Mouse (Mus musculus) heart, embryonic 12.5 days (tissue): ENCODE measurements around the gene Katnal1. TPM values are rescaled to one million over a fixed set of nuclear protein-coding genes. Genes with fewer than 3 reads are reported as not detected.

Experiments used
- polyA plus RNA-seq: library from polyadenylated mRNA; unstranded; fragments of >200 nt; fragmentation: Nextera tagmentation; extraction: Ambion mirVana; gene quantifications from 2 replicates; pipeline ENCODE4 v1.2.1, GENCODE M21; 2016

The Katnal1 gene
- polyA plus RNA-seq, 1 experiment from 2014 or later, result 19.2 TPM

Other genes starting within 250 kb of the Katnal1 start
- gene Gm42791, start 65.8 kb upstream of the Katnal1 start, polyA plus RNA-seq, result 0.45 TPM in 1 of 2 replicates, not detected in the other